Mouse (Mus musculus): ENCODE data around the gene Ifit3.
"Not testable (repeated sequence)": the region's sequence is repeated elsewhere in the genome, so short reads cannot be mapped to it uniquely, and the experiment has no call there.

Gene Ifit3

GRCm38 (mm10) chr19:34583126-34583766 is at the start of gene Ifit3:
TSS of gene Ifit3 (plus strand) at chr19:34583531.
- DNase-seq: not testable (repeated sequence)

GRCm38 (mm10) chr19:34539422-34539821 is 43.9 kb upstream of the Ifit3 start:
- DNase-seq: no peak

- DNase-seq: no peak
Measured at GRCm38 (mm10) chr19:34546211-34546610, 37.1 kb upstream of the Ifit3 start.

GRCm38 (mm10) chr19:34547976-34548375 is 35.4 kb upstream of the Ifit3 start:
- peak; percentile 29 for DNase-seq

GRCm38 (mm10) chr19:34550205-34550533 is 33.2 kb upstream of the Ifit3 start:
- no peak for DNase-seq

GRCm38 (mm10) chr19:34550534-34551223 is 32.7 kb upstream of the Ifit3 start, which contains the start of gene Ifit2:
TSS of gene Ifit2 (plus strand) at chr19:34550694.
- DNase-seq: peak; percentile 54

- no peak for DNase-seq
Measured at GRCm38 (mm10) chr19:34551981-34552380, 31.4 kb upstream of the Ifit3 start.

- DNase-seq: no peak
Measured at GRCm38 (mm10) chr19:34553021-34553420, 30.3 kb upstream of the Ifit3 start.

GRCm38 (mm10) chr19:34553522-34553921 is 29.8 kb upstream of the Ifit3 start:
- no peak for DNase-seq

- no peak for DNase-seq
Measured at GRCm38 (mm10) chr19:34554061-34554460, 29.3 kb upstream of the Ifit3 start.

- DNase-seq: no peak
Measured at GRCm38 (mm10) chr19:34556621-34557020, 26.7 kb upstream of the Ifit3 start.

- DNase-seq: no peak
Measured at GRCm38 (mm10) chr19:34562556-34562955, 20.8 kb upstream of the Ifit3 start.

GRCm38 (mm10) chr19:34566178-34566784 is 17.1 kb upstream of the Ifit3 start:
- no peak for DNase-seq

- no peak for DNase-seq
Measured at GRCm38 (mm10) chr19:34568988-34569895, 14.1 kb upstream of the Ifit3 start.

- no peak for DNase-seq
Measured at GRCm38 (mm10) chr19:34569896-34570476, 13.3 kb upstream of the Ifit3 start.

- DNase-seq: no peak
Measured at GRCm38 (mm10) chr19:34571080-34571479, 12.3 kb upstream of the Ifit3 start.

- no peak for DNase-seq
Measured at GRCm38 (mm10) chr19:34573650-34574049, 9.7 kb upstream of the Ifit3 start.

GRCm38 (mm10) chr19:34577121-34577520 is 6.2 kb upstream of the Ifit3 start:
- DNase-seq: no peak

GRCm38 (mm10) chr19:34582696-34583095 is 635 bp upstream of the Ifit3 start:
- not testable (repeated sequence) for DNase-seq

- DNase-seq: not testable (repeated sequence)
Measured at GRCm38 (mm10) chr19:34585740-34586458, 2.6 kb downstream of the Ifit3 start.

- not testable (repeated sequence) for DNase-seq
Measured at GRCm38 (mm10) chr19:34587898-34588692, 4.8 kb downstream of the Ifit3 start.
